Mouse (Mus musculus) bone marrow macrophage, adult 2 months (primary cell): ENCODE measurements around the gene Blcap.

Source experiments
- CTCF ChIP-seq: IDR thresholded peaks from 2 replicates; pipeline ENCODE4 v1.5.1; 2012; ENCODE audit warnings: low read depth, mild to moderate bottlenecking, low read length, moderate library complexity
- POLR2A ChIP-seq: IDR thresholded peaks from 2 replicates; pipeline ENCODE4 v1.6.1; 2012; ENCODE audit warnings: mild to moderate bottlenecking, low read depth, low read length, borderline replicate concordance

GRCm38 (mm10) chr2:157517526-157517925, 53.5 kb downstream of the Blcap start:
- TF ChIP-seq CTCF (no peak), POLR2A (no peak)
